Mouse (Mus musculus) liver, embryonic 15.5 days (tissue): ENCODE data around the gene Plaa. TPM values are rescaled to one million over a fixed set of nuclear protein-coding genes. Genes with fewer than 3 reads are reported as not detected.

Experiments
- ATAC-seq: fragments of 200-750 bp; cut with Nextera tagmentation; 2 replicates; pipeline ENCODE4 v1.8.0; 2017; ENCODE audit warnings: moderate number of reproducible peaks, mild to moderate bottlenecking, moderate library complexity; ENCODE audit not compliant: insufficient read depth
- H3K27ac ChIP-seq: fragments of 300-500 bp; sonication (generic); replicated peaks from 2 replicates; pipeline ENCODE4 v1.5.1; 2015; ENCODE audit warnings: mild to moderate bottlenecking, inconsistent platforms
- H3K27me3 ChIP-seq: fragments of 300-500 bp; sonication (generic); 2 replicates; pipeline ENCODE4 v1.6.1; 2015; ENCODE audit warnings: mild to moderate bottlenecking, inconsistent platforms
- H3K36me3 ChIP-seq: fragments of 300-500 bp; sonication (generic); replicated peaks from 2 replicates; pipeline ENCODE4 v1.6.1; 2015; ENCODE audit warnings: moderate library complexity, mild to moderate bottlenecking, inconsistent platforms
- H3K4me1 ChIP-seq: fragments of 300-500 bp; sonication (generic); replicated peaks from 2 replicates; pipeline ENCODE4 v1.6.1; 2015; ENCODE audit warnings: inconsistent platforms
- H3K4me2 ChIP-seq: fragments of 300-500 bp; sonication (generic); 2 replicates; pipeline ENCODE4 v1.6.1; 2015; ENCODE audit warnings: moderate library complexity, mild to moderate bottlenecking, inconsistent platforms
- H3K4me3 ChIP-seq: fragments of 300-500 bp; sonication (generic); replicated peaks from 2 replicates; pipeline ENCODE4 v1.5.1; 2015; ENCODE audit warnings: mild to moderate bottlenecking, inconsistent platforms
- H3K9ac ChIP-seq: fragments of 300-500 bp; sonication (generic); 2 replicates; pipeline ENCODE4 v1.6.1; 2015; ENCODE audit warnings: moderate library complexity, mild to moderate bottlenecking, inconsistent platforms
- H3K9me3 ChIP-seq: fragments of 300-500 bp; sonication (generic); replicated peaks from 2 replicates; pipeline ENCODE4 v1.6.1; 2016; ENCODE audit warnings: inconsistent platforms
- WGBS: fragments of 180-500 bp; shearing (Covaris S2); methylation state at CpG from one replicate; pipeline ENCODE4 v1.1.7; 2015; ENCODE audit warnings: mixed read lengths; ENCODE audit not compliant: insufficient replicate concordance; 5-methylcytosine and 5-hydroxymethylcytosine counted together
- polyA plus RNA-seq: library from polyadenylated mRNA; unstranded; fragments of >200 nt; fragmentation: Nextera tagmentation; extraction: Ambion mirVana; gene quantifications from 2 replicates; pipeline ENCODE4 v1.2.1, GENCODE M21; 2015

The Plaa gene
- polyA plus RNA-seq, 1 experiment from 2014 or later = 25.9 TPM

DNA sequence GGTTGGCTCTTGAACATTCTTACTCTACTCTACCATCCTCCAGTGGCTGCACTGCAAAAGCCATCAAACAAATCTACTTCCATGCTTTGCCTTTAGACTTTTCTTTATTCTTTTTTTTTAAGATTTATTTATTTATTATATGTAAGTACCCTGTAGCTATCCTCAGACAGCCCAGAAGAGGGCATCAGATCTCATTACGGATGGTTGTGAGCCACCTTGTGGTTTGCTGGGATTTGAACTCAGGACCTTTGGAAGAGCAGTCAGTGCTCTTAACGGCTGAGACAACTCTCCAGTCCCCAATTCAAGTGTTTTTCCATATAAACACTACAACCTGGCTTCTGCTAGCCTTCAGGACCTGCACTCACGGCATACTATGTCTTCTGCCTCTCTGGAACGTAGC, 1.6 kb downstream of the Plaa start:
- H3K27me3 ChIP-seq = no peaks in the 10 kb centered on the region
- no peak overlapping the region for H3K27ac ChIP-seq
- WGBS = 60% methylated on average over 4 of the region's 4 CpGs
- H3K9ac ChIP-seq = no peak overlapping the region
- peak overlapping the region; percentile 88 for H3K4me2 ChIP-seq
- no peaks in the 10 kb centered on the region for H3K9me3 ChIP-seq
- peak overlapping the region; percentile 95; the same call in 1 of the 2 replicates for H3K4me3 ChIP-seq
- H3K36me3 ChIP-seq = no peaks in the 10 kb centered on the region
- peaks cover 26% of the 10 kb centered on the region for H3K4me1 ChIP-seq
- no peak for ATAC-seq

- H3K36me3 ChIP-seq = no peaks in the 10 kb centered on the region
- H3K4me2 ChIP-seq = no peak overlapping the region
- ATAC-seq = no peak
- no peaks in the 10 kb centered on the region for H3K27me3 ChIP-seq
- no peak overlapping the region for H3K9ac ChIP-seq
- H3K4me3 ChIP-seq = no peak overlapping the region
- H3K27ac ChIP-seq = no peak overlapping the region
- H3K9me3 ChIP-seq = no peaks in the 10 kb centered on the region
- H3K4me1 ChIP-seq = peaks cover 17% of the 10 kb centered on the region
Measured at GRCm38 (mm10) chr4:94592709-94593108, 10.3 kb downstream of the Plaa start.

- no peak for ATAC-seq
- Histone ChIP-seq H3K9me3 (no peaks in the 10 kb centered on the region), H3K4me1 (peaks cover 17% of the 10 kb centered on the region), H3K36me3 (no peaks in the 10 kb centered on the region), H3K27ac (no peak overlapping the region), H3K9ac (no peak overlapping the region), H3K4me2 (no peak overlapping the region), H3K27me3 (no peaks in the 10 kb centered on the region), H3K4me3 (no peak overlapping the region)
- 27% methylated on average over 4 of the region's 4 CpGs for WGBS
Measured at GRCm38 (mm10) chr4:94591765-94592381, 11.2 kb downstream of the Plaa start.

DNA sequence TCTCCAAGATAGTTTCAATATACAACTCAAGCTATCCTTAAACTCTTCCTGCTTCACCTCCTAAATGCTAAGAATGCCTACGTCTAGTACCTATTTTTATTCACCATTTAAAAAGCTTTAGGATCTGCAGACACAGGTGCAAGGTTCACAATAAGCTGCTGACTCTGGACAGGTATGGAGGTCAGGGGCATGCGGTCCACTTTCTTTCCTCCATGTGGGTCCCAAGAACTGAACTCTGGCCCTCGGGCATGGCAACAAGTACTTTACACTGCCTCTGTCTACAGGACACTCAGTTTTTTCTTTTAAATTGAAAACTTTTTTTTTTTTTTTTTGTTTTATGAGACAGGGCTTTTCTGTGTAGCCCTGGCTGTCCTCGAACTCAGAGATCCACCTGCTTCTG, 30.4 kb downstream of the Plaa start:
- Histone ChIP-seq H3K36me3 (peaks cover 33% of the 10 kb centered on the region), H3K9ac (no peak overlapping the region), H3K27ac (no peak overlapping the region), H3K9me3 (no peaks in the 10 kb centered on the region), H3K4me3 (no peak overlapping the region), H3K4me2 (no peak overlapping the region), H3K27me3 (no peaks in the 10 kb centered on the region), H3K4me1 (no peaks in the 10 kb centered on the region)
- ATAC-seq = no peak
- WGBS = 74% methylated on average over 4 of the region's 4 CpGs

- Histone ChIP-seq H3K27me3 (no peaks in the 10 kb centered on the region), H3K4me3 (no peak overlapping the region), H3K36me3 (peaks cover 2% of the 10 kb centered on the region; the same call in 1 of the 2 replicates), H3K4me1 (peaks cover 9% of the 10 kb centered on the region), H3K4me2 (no peak overlapping the region), H3K9ac (no peak overlapping the region), H3K27ac (no peak overlapping the region), H3K9me3 (no peaks in the 10 kb centered on the region)
- ATAC-seq = peak; percentile 37
Measured at GRCm38 (mm10) chr4:94564297-94564696, 38.7 kb downstream of the Plaa start.

GRCm38 (mm10) chr4:94561954-94562648, 40.9 kb downstream of the Plaa start:
- Histone ChIP-seq H3K27ac (no peak overlapping the region), H3K27me3 (no peaks in the 10 kb centered on the region), H3K4me2 (no peak overlapping the region), H3K4me3 (no peak overlapping the region), H3K4me1 (peaks cover 13% of the 10 kb centered on the region), H3K9me3 (no peaks in the 10 kb centered on the region), H3K9ac (no peak overlapping the region), H3K36me3 (no peaks in the 10 kb centered on the region)
- peak; percentile 55 for ATAC-seq
- 60% methylated on average over 7 of the region's 7 CpGs for WGBS

- Histone ChIP-seq H3K4me3 (no peak overlapping the region), H3K27me3 (no peaks in the 10 kb centered on the region), H3K4me2 (no peak overlapping the region), H3K36me3 (no peaks in the 10 kb centered on the region), H3K9ac (no peak overlapping the region), H3K9me3 (no peaks in the 10 kb centered on the region), H3K4me1 (peaks cover 20% of the 10 kb centered on the region), H3K27ac (no peak overlapping the region)
- no peak for ATAC-seq
- 64% methylated on average over 1 of the region's 1 CpGs for WGBS
Measured at GRCm38 (mm10) chr4:94560316-94560715, 42.7 kb downstream of the Plaa start.

DNA sequence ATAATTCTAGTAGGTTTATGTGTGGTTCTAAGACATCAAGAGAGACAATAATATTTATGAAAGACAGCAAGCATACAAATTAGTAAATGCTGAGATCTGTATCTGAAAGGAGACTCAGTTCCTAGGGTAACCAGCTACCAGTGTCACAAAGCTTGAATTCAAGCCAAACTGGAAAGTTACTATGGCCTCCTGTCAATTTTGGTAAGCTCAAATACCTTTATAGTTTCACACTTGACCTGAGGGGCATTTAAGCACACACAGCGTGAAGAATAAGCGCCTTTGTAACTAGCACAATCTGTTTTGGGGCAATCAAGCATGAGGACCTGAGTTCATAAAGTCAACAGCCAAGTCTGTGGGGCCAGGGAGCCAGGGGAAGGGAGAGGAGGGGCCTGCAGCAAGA, 43.8 kb downstream of the Plaa start:
- Histone ChIP-seq H3K4me2 (no peak overlapping the region), H3K4me3 (no peak overlapping the region), H3K36me3 (no peaks in the 10 kb centered on the region), H3K27me3 (no peaks in the 10 kb centered on the region), H3K27ac (no peak overlapping the region), H3K4me1 (peaks cover 22% of the 10 kb centered on the region), H3K9me3 (no peaks in the 10 kb centered on the region), H3K9ac (no peak overlapping the region)
- 82% methylated on average over 2 of the region's 2 CpGs for WGBS
- ATAC-seq = no peak

DNA sequence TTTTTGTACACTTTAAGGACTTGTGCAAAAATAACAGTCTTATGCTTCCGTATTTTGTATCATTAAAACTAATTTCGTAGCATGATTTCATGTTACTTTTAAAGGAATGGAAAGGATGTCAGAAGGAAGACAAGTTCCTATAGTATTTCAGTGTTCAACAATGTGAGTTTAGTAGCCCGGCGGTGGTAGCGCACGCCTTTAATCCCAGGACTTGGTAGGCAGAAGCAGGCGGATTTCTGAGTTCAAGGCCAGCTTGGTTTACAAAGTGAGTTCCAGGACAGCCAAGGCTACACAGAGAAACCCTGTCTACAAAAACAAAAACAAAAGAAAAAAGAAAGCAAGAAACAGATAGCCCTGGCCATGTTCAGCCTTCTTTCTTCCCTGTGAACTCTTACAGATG, 45.9 kb downstream of the Plaa start:
- H3K4me2 ChIP-seq = peak overlapping the region; percentile 77
- ATAC-seq = no peak
- 71% methylated on average over 7 of the region's 7 CpGs for WGBS
- H3K9me3 ChIP-seq = no peaks in the 10 kb centered on the region
- H3K4me3 ChIP-seq = peak overlapping the region; percentile 92; the same call in 1 of the 2 replicates
- no peak overlapping the region for H3K27ac ChIP-seq
- H3K4me1 ChIP-seq = peaks cover 22% of the 10 kb centered on the region
- H3K27me3 ChIP-seq = no peaks in the 10 kb centered on the region
- no peak overlapping the region for H3K9ac ChIP-seq
- no peaks in the 10 kb centered on the region for H3K36me3 ChIP-seq

GRCm38 (mm10) chr4:94556265-94557054, 46.6 kb downstream of the Plaa start, which contains the start of the genes Gm10306 and Caap1:
Gene Gm10306 (plus strand): TSS chr4:94556546.
Gene Caap1 (minus strand): TSS chr4:94556796.
- Histone ChIP-seq H3K27ac (peak within 1 kb of the TSS; percentile 83), H3K9ac (peak within 1 kb of the TSS; percentile 89), H3K4me2 (peak within 1 kb of the TSS; percentile 77), H3K4me1 (peaks cover 22% of the 10 kb centered on the region), H3K9me3 (no peaks in the 10 kb centered on the region), H3K36me3 (no peaks in the 10 kb centered on the region), H3K27me3 (no peaks in the 10 kb centered on the region), H3K4me3 (peak within 1 kb of the TSS; percentile 92)
- 1% methylated on average over 78 of the region's 83 CpGs for WGBS
- peak; percentile 95 for ATAC-seq

- no peak overlapping the region for H3K27ac ChIP-seq
- H3K9me3 ChIP-seq = no peaks in the 10 kb centered on the region
- peak overlapping the region; percentile 77 for H3K4me2 ChIP-seq
- ATAC-seq = no peak
- H3K4me3 ChIP-seq = peak overlapping the region; percentile 92
- 61% methylated on average over 5 of the region's 5 CpGs for WGBS
- peaks cover 22% of the 10 kb centered on the region for H3K4me1 ChIP-seq
- H3K36me3 ChIP-seq = no peaks in the 10 kb centered on the region
- H3K27me3 ChIP-seq = no peaks in the 10 kb centered on the region
- H3K9ac ChIP-seq = no peak overlapping the region
Measured at GRCm38 (mm10) chr4:94554955-94555494, 48.0 kb downstream of the Plaa start.
